Mouse (Mus musculus) embryo, embryonic 11.5 days (tissue): ENCODE measurements at regions not wholly inside any gene's neighbourhood (a gene's known extent, or its start where the extent isn't known, plus 50 kb on each side); places are given as distances from the start of the nearest gene placed in this dataset.

Experiments used
- DNase-seq: peaks from one replicate; pipeline ENCODE4 v3.0.0-alpha.2; 2012; ENCODE audit warnings: low read depth, low spot score

GRCm38 (mm10) chr8:77843229-77843628 is 119.0 kb upstream of the Ednra start:
- no peak for DNase-seq

GRCm38 (mm10) chr8:77850523-77850922 is 126.3 kb upstream of the Ednra start:
- DNase-seq, result no peak

- DNase-seq, result no peak
These were observed 146.0 kb upstream of the Ednra start for GRCm38 (mm10) chr8:77870264-77870663.

- DNase-seq, result no peak
These were observed 148.5 kb upstream of the Ednra start for GRCm38 (mm10) chr8:77872771-77873170.

- no peak for DNase-seq
These were observed 195.5 kb upstream of the Ednra start for GRCm38 (mm10) chr8:77919776-77920175.

- DNase-seq, result no peak
These were observed 197.6 kb upstream of the Ednra start for GRCm38 (mm10) chr8:77921868-77922267.

GRCm38 (mm10) chr8:77947702-77948101 is 223.4 kb upstream of the Ednra start:
- DNase-seq, result no peak

GRCm38 (mm10) chr8:77949640-77950039 is 225.4 kb upstream of the Ednra start:
- no peak for DNase-seq

- no peak for DNase-seq
These were observed 234.6 kb upstream of the Ednra start for GRCm38 (mm10) chr8:77958814-77959372.

GRCm38 (mm10) chr8:77963102-77963698 is 238.9 kb upstream of the Ednra start:
- no peak for DNase-seq

GRCm38 (mm10) chr8:77970378-77970777 is 242.7 kb upstream of the Ttc29 start:
- DNase-seq, result no peak

- no peak for DNase-seq
These were observed 239.4 kb upstream of the Ttc29 start for GRCm38 (mm10) chr8:77973714-77974113.

- no peak for DNase-seq
These were observed 234.0 kb upstream of the Ttc29 start for GRCm38 (mm10) chr8:77979106-77979505.

GRCm38 (mm10) chr8:77980701-77981100 is 232.4 kb upstream of the Ttc29 start:
- DNase-seq, result no peak

GRCm38 (mm10) chr8:77982031-77982430 is 231.1 kb upstream of the Ttc29 start:
- DNase-seq, result no peak

- DNase-seq, result no peak
These were observed 229.6 kb upstream of the Ttc29 start for GRCm38 (mm10) chr8:77983476-77983875.

- DNase-seq, result no peak
These were observed 225.9 kb upstream of the Ttc29 start for GRCm38 (mm10) chr8:77987237-77987636.

- DNase-seq, result no peak
These were observed 224.6 kb upstream of the Ttc29 start for GRCm38 (mm10) chr8:77988291-77989056.

GRCm38 (mm10) chr8:77991050-77991449 is 222.0 kb upstream of the Ttc29 start:
- no peak for DNase-seq

GRCm38 (mm10) chr8:78000303-78000702 is 212.8 kb upstream of the Ttc29 start:
- no peak for DNase-seq

- no peak for DNase-seq
These were observed 211.4 kb upstream of the Ttc29 start for GRCm38 (mm10) chr8:78001656-78002055.

GRCm38 (mm10) chr8:78002071-78002470 is 211.0 kb upstream of the Ttc29 start:
- no peak for DNase-seq
